Comparison of ENCODE assay signal across 9 mouse cellular contexts in the genomic region with DNA sequence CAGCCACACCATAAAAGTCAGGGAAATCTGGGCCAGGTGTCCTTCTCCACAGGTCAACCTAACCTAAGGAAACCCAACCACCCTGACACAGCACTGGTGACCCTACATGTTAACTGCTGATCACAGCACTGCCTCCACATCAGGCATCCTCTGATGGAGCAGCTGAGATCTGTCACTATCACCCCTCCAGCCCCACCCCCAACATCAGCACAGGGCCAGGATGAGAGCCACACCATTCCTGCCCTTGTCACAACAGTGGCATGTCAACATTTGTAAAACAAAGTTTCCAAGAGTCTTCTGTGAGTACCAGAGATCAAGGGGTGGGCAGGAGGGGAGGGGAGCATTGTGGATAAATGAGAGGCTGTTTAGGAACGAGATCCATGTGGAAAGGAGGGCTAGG. TPM values are rescaled to one million over a fixed set of nuclear protein-coding genes. Genes with fewer than 3 reads are reported as not detected.
DNase-seq lines count a peak whose midpoint lies in the region; ATAC-seq and TF ChIP-seq lines count a peak whose summit lies in the region.
"Had no signal": no experiment of that assay in that cellular context is flagged by ENCODE, and none has a peak within 500 bp of the region (broad histone marks: within the 10 kb centered on the region; RNA-seq: fewer than 3 reads in every experiment).

No protein-coding gene starts in this region.

- no peak for DNase-seq in layer of hippocampus, adult 2 months (ENCODE audit: low spot score in 2 of 2)
- DNase-seq in layer of hippocampus, adult 9-11 months, result no peak
- peak; percentile 59 to 63 for DNase-seq in lung, adult 18-20 months
- DNase-seq in layer of hippocampus, adult 8-10 months (ENCODE audit: low spot score in 2 of 2), result no peak

- TF ChIP-seq CTCF in layer of hippocampus, adult 2 months (conservative IDR thresholded peaks at IDR 0.05), result no peak

- H3K27me3 ChIP-seq in forebrain, embryonic 15.5 days, result no peaks in the 10 kb centered on the region
- no peaks in the 10 kb centered on the region for H3K27me3 ChIP-seq in neural tube, embryonic 15.5 days (replicated peaks)

- H3K4me3 ChIP-seq in layer of hippocampus, adult 2 months, result no peak overlapping the region
- no peak overlapping the region for H3K4me3 ChIP-seq in forebrain, embryonic 15.5 days
- peak overlapping the region; percentile 47; the same call in 1 of the 2 replicates for H3K4me3 ChIP-seq in neural tube, embryonic 15.5 days (replicated peaks)

- 31% methylated on average over 1 of the region's 1 CpGs for WGBS in forebrain, embryonic 15.5 days
- 46% methylated on average over 1 of the region's 1 CpGs for WGBS in neural tube, embryonic 15.5 days

- H3K9me3 ChIP-seq in forebrain, embryonic 15.5 days, result no peaks in the 10 kb centered on the region
- H3K9me3 ChIP-seq in neural tube, embryonic 15.5 days (replicated peaks), result no peaks in the 10 kb centered on the region

- peak overlapping the region; percentile 87; the same call in 1 of the 2 replicates for H3K27ac ChIP-seq in layer of hippocampus, adult 2 months
- H3K27ac ChIP-seq in forebrain, embryonic 15.5 days (replicated peaks), result peak overlapping the region; percentile 94
- H3K27ac ChIP-seq in neural tube, embryonic 15.5 days (replicated peaks), result peak overlapping the region; percentile 83; the same call in 1 of the 2 replicates
- H3K27ac ChIP-seq: liver, embryonic 14.5 days had no signal

- ATAC-seq in forebrain, embryonic 15.5 days (replicated peaks), result no peak
- no peak for ATAC-seq in neural tube, embryonic 15.5 days (ENCODE audit: low FRiP score)
- ATAC-seq in inflammation-experienced regulatory T-cells, adult 6 months, result no peak

- peak overlapping the region; percentile 65 for H3K4me2 ChIP-seq in forebrain, embryonic 15.5 days (replicated peaks)
- peak overlapping the region; percentile 79; the same call in 1 of the 2 replicates for H3K4me2 ChIP-seq in neural tube, embryonic 15.5 days

- no peaks in the 10 kb centered on the region for H3K36me3 ChIP-seq in forebrain, embryonic 15.5 days
- no peaks in the 10 kb centered on the region for H3K36me3 ChIP-seq in neural tube, embryonic 15.5 days

- H3K4me1 ChIP-seq in forebrain, embryonic 15.5 days, result peaks cover 98% of the 10 kb centered on the region
- H3K4me1 ChIP-seq in neural tube, embryonic 15.5 days, result peaks cover 97% of the 10 kb centered on the region

- no peak overlapping the region for H3K9ac ChIP-seq in forebrain, embryonic 15.5 days (replicated peaks)
- H3K9ac ChIP-seq in neural tube, embryonic 15.5 days (replicated peaks), result 0 out of 2 replicates have a peak overlapping the region, but pooled peaks have one; percentile 24
- H3K9ac ChIP-seq: liver, embryonic 14.5 days had no signal

RNA-seq across cellular contexts. Expression of a gene that starts 12.8 kb away (rescaled TPM):
- 100 to 1,000 TPM; 666 to 670 TPM for total RNA-seq in layer of hippocampus, adult 2 months (2021)
- 375 and 409 TPM in 2 replicates for polyA plus RNA-seq in forebrain, embryonic 15.5 days (2015; fragmentation: Nextera tagmentation; extraction: Ambion mirVana)
- 206 and 247 TPM in 2 replicates for polyA plus RNA-seq in neural tube, embryonic 15.5 days (2015; fragmentation: Nextera tagmentation; extraction: Ambion mirVana)
- polyA plus RNA-seq in inflammation-experienced regulatory T-cells, adult 6 months (2017; shearing (Covaris generic)), result 10 to 100 TPM in 1 of 3 experiments, 1 to 10 TPM in 2; 7.2 to 10.9 (median 8.8) TPM
- 100 to 1,000 TPM; 605 to 694 (median 657) TPM for total RNA-seq in layer of hippocampus, adult 8-10 months (2022)

RNA-seq across cellular contexts. Expression of a gene that starts 48.7 kb away (rescaled TPM):
- total RNA-seq in layer of hippocampus, adult 2 months (2021), result not detected
- polyA plus RNA-seq in forebrain, embryonic 15.5 days (2015; fragmentation: Nextera tagmentation; extraction: Ambion mirVana), result 0.14 and 0.36 TPM in 2 replicates
- not detected in 2 replicates for polyA plus RNA-seq in neural tube, embryonic 15.5 days (2015; fragmentation: Nextera tagmentation; extraction: Ambion mirVana)
- polyA plus RNA-seq in inflammation-experienced regulatory T-cells, adult 6 months (2017; shearing (Covaris generic)), result not detected
- total RNA-seq in layer of hippocampus, adult 8-10 months (2022), result not detected
- total RNA-seq: gastrocnemius, adult 8-10 months had no signal
- polyA plus RNA-seq: liver, embryonic 14.5 days had no signal

Comparison
In these comparisons a context has a peak if more than half of its experiments do, and no peak if none do; other contexts are left out.
1. DNase-seq: peak in lung, adult 18-20 months (2 of 2); none in layer of hippocampus, adult 2 months (0 of 2), layer of hippocampus, adult 9-11 months (single experiment) and layer of hippocampus, adult 8-10 months (0 of 2).
2. RNA of a gene that starts 12.8 kb away (polyA plus RNA-seq): 375 to 409 TPM in forebrain, embryonic 15.5 days and 206 to 247 TPM in neural tube, embryonic 15.5 days; 7.2 to 10.9 TPM in inflammation-experienced regulatory T-cells, adult 6 months; every median in the first group is over 10 times any median in the second.
3. Peak in every context shown above with its lines, with median percentiles within 50 percentile points of each other: H3K27ac ChIP-seq.